Mouse (Mus musculus) spleen, postnatal 0 days (tissue): ENCODE measurements around the gene Elavl2. TPM values are rescaled to one million over a fixed set of nuclear protein-coding genes. Genes with fewer than 3 reads are reported as not detected.

Experiments used
- polyA plus RNA-seq: library from polyadenylated mRNA; unstranded; fragments of >200 nt; fragmentation: Nextera tagmentation; extraction: Ambion mirVana; gene quantifications from 2 replicates; pipeline ENCODE4 v1.2.1, GENCODE M21; 2015

Gene Elavl2
- 0.20 and 0.27 TPM in 2 replicates for polyA plus RNA-seq

DNA sequence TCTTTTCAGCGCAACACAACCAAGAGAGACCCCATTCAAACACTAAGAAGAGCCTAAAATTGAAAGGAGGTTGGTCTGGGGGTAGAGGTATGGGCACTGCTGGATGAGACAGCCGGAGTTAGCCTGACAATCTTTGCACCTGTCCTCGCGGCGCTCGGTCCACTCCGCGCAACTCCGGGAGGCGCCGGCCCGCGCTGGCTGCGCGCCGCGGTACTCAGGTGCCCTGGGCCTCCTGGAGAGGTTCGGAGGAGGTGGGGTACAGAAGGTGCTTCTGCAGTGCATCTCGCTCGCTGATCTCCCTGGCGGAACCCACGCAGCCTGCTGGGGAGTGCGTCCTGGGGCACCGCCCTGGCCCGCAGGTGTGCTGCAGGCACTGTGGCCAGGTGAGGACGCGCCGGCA, at the start of gene Elavl2:
Gene Elavl2, minus strand, starts transcription at position 363 of the 400 bp plus-strand sequence.

